Mouse (Mus musculus): ENCODE results near the gene Pagr1a. TPM values are rescaled to one million over a fixed set of nuclear protein-coding genes. Genes with fewer than 3 reads are reported as not detected.

Gene Pagr1a
- total RNA-seq, 2 experiments from 2014 or later = 39.8 to 55.4 TPM

Other genes with a start within 250 kb of the Pagr1a start
Only the 30 nearest of the 32 such genes appear.
- 0.34 and 0.42 TPM in 2 replicates for gene Tbx6, start 235.9 kb downstream of the Pagr1a start, total RNA-seq (2015)
- 0.14 TPM in 1 of 2 replicates, not detected in the other for gene Tbx6, start 235.9 kb downstream of the Pagr1a start, total RNA-seq (2017)
- 209 and 216 TPM in 2 replicates for gene Ppp4c, start 224.9 kb downstream of the Pagr1a start, total RNA-seq (2015)
- gene Ppp4c, start 224.9 kb downstream of the Pagr1a start, total RNA-seq (2017) = 113 and 131 TPM in 2 replicates
- not detected in 2 replicates for gene Fam57b, start 219.7 kb downstream of the Pagr1a start, total RNA-seq (2015)
- gene Fam57b, start 219.7 kb downstream of the Pagr1a start, total RNA-seq (2017) = not detected in 2 replicates
- not detected in 2 replicates for gene 4930451I11Rik, start 185.7 kb downstream of the Pagr1a start, total RNA-seq (2015)
- gene 4930451I11Rik, start 185.7 kb downstream of the Pagr1a start, total RNA-seq (2017) = not detected in 2 replicates
- gene Doc2a, start 169.9 kb downstream of the Pagr1a start, total RNA-seq (2015) = not detected in 2 replicates
- gene Doc2a, start 169.9 kb downstream of the Pagr1a start, total RNA-seq (2017) = 0.07 TPM in 1 of 2 replicates, not detected in the other
- 21.8 and 27.5 TPM in 2 replicates for gene Hirip3, start 155.4 kb downstream of the Pagr1a start, total RNA-seq (2015)
- gene Hirip3, start 155.4 kb downstream of the Pagr1a start, total RNA-seq (2017) = 215 and 246 TPM in 2 replicates
- gene Ino80e, start 155.0 kb downstream of the Pagr1a start, total RNA-seq (2015) = 83.1 and 83.9 TPM in 2 replicates
- gene Ino80e, start 155.0 kb downstream of the Pagr1a start, total RNA-seq (2017) = 36.3 and 38.5 TPM in 2 replicates
- gene Taok2, start 132.6 kb downstream of the Pagr1a start, total RNA-seq (2015) = 16.5 and 19.4 TPM in 2 replicates
- 30.2 and 32.6 TPM in 2 replicates for gene Taok2, start 132.6 kb downstream of the Pagr1a start, total RNA-seq (2017)
- gene Tmem219, start 94.4 kb downstream of the Pagr1a start, total RNA-seq (2015) = 19.1 and 28.8 TPM in 2 replicates
- 19.8 and 36.4 TPM in 2 replicates for gene Tmem219, start 94.4 kb downstream of the Pagr1a start, total RNA-seq (2017)
- gene Kctd13, start 88.5 kb downstream of the Pagr1a start, total RNA-seq (2015) = 6.6 and 11.5 TPM in 2 replicates
- gene Kctd13, start 88.5 kb downstream of the Pagr1a start, total RNA-seq (2017) = 8.9 and 13.2 TPM in 2 replicates
- not detected in 2 replicates for gene Asphd1, start 67.8 kb downstream of the Pagr1a start, total RNA-seq (2015)
- not detected in 2 replicates for gene Asphd1, start 67.8 kb downstream of the Pagr1a start, total RNA-seq (2017)
- gene Sez6l2, start 66.8 kb downstream of the Pagr1a start, total RNA-seq (2015) = 0.46 and 1.6 TPM in 2 replicates
- gene Sez6l2, start 66.8 kb downstream of the Pagr1a start, total RNA-seq (2017) = 0.34 and 0.37 TPM in 2 replicates
- 41.2 and 42.3 TPM in 2 replicates for gene Cdipt, start 41.4 kb downstream of the Pagr1a start, total RNA-seq (2015)
- gene Cdipt, start 41.4 kb downstream of the Pagr1a start, total RNA-seq (2017) = 50.1 and 54.7 TPM in 2 replicates
- 4.3 and 4.9 TPM in 2 replicates for gene Cdiptos, start 41.3 kb downstream of the Pagr1a start, total RNA-seq (2015)
- 0.62 and 3.2 TPM in 2 replicates for gene Cdiptos, start 41.3 kb downstream of the Pagr1a start, total RNA-seq (2017)
- 2.2 and 5.1 TPM in 2 replicates for gene Mvp, start 2.7 kb downstream of the Pagr1a start, total RNA-seq (2015)
- gene Mvp, start 2.7 kb downstream of the Pagr1a start, total RNA-seq (2017) = 17.4 and 19.2 TPM in 2 replicates
- gene Pagr1b, start 868 bp downstream of the Pagr1a start, total RNA-seq (2015) = not detected in 2 replicates
- not detected in 2 replicates for gene Pagr1b, start 868 bp downstream of the Pagr1a start, total RNA-seq (2017)
- 0.69 TPM in 1 of 2 replicates, not detected in the other for gene Gm42742, start 3.7 kb upstream of the Pagr1a start, total RNA-seq (2015)
- gene Gm42742, start 3.7 kb upstream of the Pagr1a start, total RNA-seq (2017) = 0.21 and 3.7 TPM in 2 replicates
- 0.74 and 1.1 TPM in 2 replicates for gene Prrt2, start 3.9 kb upstream of the Pagr1a start, total RNA-seq (2015)
- gene Prrt2, start 3.9 kb upstream of the Pagr1a start, total RNA-seq (2017) = 0.44 TPM in 1 of 2 replicates, not detected in the other
- gene Maz, start 9.7 kb upstream of the Pagr1a start, total RNA-seq (2015) = 93.4 and 103 TPM in 2 replicates
- 64.2 and 64.5 TPM in 2 replicates for gene Maz, start 9.7 kb upstream of the Pagr1a start, total RNA-seq (2017)
- gene Kif22, start 25.1 kb upstream of the Pagr1a start, total RNA-seq (2015) = 76.8 and 89.8 TPM in 2 replicates
- 67.8 and 84.8 TPM in 2 replicates for gene Kif22, start 25.1 kb upstream of the Pagr1a start, total RNA-seq (2017)
- gene Zg16, start 70.0 kb upstream of the Pagr1a start, total RNA-seq (2015) = 4.4 and 4.7 TPM in 2 replicates
- 1.7 and 4.0 TPM in 2 replicates for gene Zg16, start 70.0 kb upstream of the Pagr1a start, total RNA-seq (2017)
- 27.4 and 27.5 TPM in 2 replicates for gene AI467606, start 74.0 kb upstream of the Pagr1a start, total RNA-seq (2015)
- gene AI467606, start 74.0 kb upstream of the Pagr1a start, total RNA-seq (2017) = 17.5 and 20.6 TPM in 2 replicates
- 2.0 and 3.5 TPM in 2 replicates for gene Qprt, start 104.9 kb upstream of the Pagr1a start, total RNA-seq (2015)
- 1.1 and 1.9 TPM in 2 replicates for gene Qprt, start 104.9 kb upstream of the Pagr1a start, total RNA-seq (2017)
- 86.0 and 93.4 TPM in 2 replicates for gene Spn, start 120.5 kb upstream of the Pagr1a start, total RNA-seq (2015)
- 294 and 316 TPM in 2 replicates for gene Spn, start 120.5 kb upstream of the Pagr1a start, total RNA-seq (2017)
- 16.8 and 17.4 TPM in 2 replicates for gene Cd2bp2, start 178.7 kb upstream of the Pagr1a start, total RNA-seq (2015)
- gene Cd2bp2, start 178.7 kb upstream of the Pagr1a start, total RNA-seq (2017) = 56.0 and 65.7 TPM in 2 replicates
- gene Tbc1d10b, start 191.1 kb upstream of the Pagr1a start, total RNA-seq (2015) = 12.8 and 13.8 TPM in 2 replicates
- gene Tbc1d10b, start 191.1 kb upstream of the Pagr1a start, total RNA-seq (2017) = 34.0 and 36.0 TPM in 2 replicates
- gene Mylpf, start 191.5 kb upstream of the Pagr1a start, total RNA-seq (2015) = 7.8 and 10.6 TPM in 2 replicates
- gene Mylpf, start 191.5 kb upstream of the Pagr1a start, total RNA-seq (2017) = 6.0 and 6.8 TPM in 2 replicates
- 6.5 and 9.0 TPM in 2 replicates for gene Zfp553, start 215.7 kb upstream of the Pagr1a start, total RNA-seq (2015)
- 13.8 and 15.4 TPM in 2 replicates for gene Zfp553, start 215.7 kb upstream of the Pagr1a start, total RNA-seq (2017)
- gene Sept1, start 215.8 kb upstream of the Pagr1a start, total RNA-seq (2015) = 27.0 and 38.6 TPM in 2 replicates
- gene Sept1, start 215.8 kb upstream of the Pagr1a start, total RNA-seq (2017) = 21.7 and 35.4 TPM in 2 replicates
- gene Zfp771, start 226.9 kb upstream of the Pagr1a start, total RNA-seq (2015) = 3.4 and 3.5 TPM in 2 replicates
- gene Zfp771, start 226.9 kb upstream of the Pagr1a start, total RNA-seq (2017) = 2.7 and 8.0 TPM in 2 replicates